Mouse (Mus musculus) ovary, postnatal 14 days (tissue): Measurements from ENCODE around the gene Atxn2.

Experiments
- DNase-seq: peaks from one replicate; pipeline ENCODE4 v3.0.0; 2022; ENCODE audit warnings: low spot score

Atxn2 gene

GRCm38 (mm10) chr5:121817551-121817950, 106.4 kb downstream of the Atxn2 start:
- no peak for DNase-seq

DNA sequence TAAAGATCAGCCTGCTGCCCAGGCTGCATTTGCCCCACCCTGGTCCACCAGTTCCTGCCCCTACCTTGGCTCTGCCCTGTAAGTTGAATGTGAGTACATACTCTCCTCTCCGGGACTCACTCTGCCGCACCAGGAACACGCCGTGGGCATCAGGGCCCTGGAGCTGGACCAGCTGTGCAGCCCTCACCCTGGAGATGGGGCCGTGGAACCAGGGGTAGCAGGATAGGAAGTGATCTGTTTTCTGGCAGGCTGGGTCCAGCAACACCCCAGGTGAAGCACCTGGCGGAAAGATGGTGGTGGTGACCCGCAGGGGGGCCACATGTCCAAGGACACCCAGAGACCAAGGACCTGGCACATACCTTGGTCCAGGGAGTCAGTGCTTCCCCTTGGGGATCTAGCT, 107.3 kb downstream of the Atxn2 start:
- no peak for DNase-seq

- DNase-seq = no peak
These were observed 107.7 kb downstream of the Atxn2 start for GRCm38 (mm10) chr5:121818862-121819261.

GRCm38 (mm10) chr5:121819559-121819958, 108.4 kb downstream of the Atxn2 start:
- no peak for DNase-seq

DNA sequence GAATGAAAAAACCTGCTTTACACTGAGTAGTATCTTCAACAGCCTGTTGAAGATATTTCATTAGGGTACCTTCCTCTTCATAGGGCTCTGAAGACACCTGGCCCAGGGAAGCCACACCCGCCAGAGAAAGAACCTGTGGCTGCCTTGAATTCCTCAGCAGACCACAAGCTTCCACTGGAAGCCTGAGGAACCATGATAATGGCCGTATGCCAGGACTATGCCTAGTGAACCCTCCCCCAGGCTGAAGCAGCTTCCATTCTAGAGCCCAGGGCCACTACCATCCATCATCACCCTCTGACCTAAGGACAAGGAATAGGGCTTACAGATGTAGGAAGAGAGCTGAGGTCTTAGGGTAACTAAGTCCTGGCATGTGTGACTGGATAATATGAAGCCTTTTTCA, 109.0 kb downstream of the Atxn2 start:
- no peak for DNase-seq

DNA sequence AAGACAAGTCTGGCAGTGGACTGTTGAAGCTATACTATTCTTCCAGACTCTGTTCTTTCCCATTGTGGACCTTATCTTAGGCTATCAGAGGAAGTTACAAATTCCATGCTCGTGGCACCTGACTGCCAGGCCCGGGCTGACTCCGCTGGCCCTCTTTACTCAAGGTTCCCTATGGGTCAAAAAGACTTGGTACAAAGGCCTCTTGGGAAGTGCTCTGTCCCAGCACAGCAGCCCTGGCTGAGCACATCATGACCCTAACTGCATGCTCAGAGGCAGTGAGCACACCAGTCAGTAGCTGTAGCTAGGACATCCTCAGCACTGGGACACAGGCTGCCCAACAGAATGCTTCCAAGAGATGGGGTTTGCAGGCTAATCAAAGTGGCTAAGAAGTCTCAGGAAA, 109.5 kb downstream of the Atxn2 start:
- DNase-seq = no peak

DNA sequence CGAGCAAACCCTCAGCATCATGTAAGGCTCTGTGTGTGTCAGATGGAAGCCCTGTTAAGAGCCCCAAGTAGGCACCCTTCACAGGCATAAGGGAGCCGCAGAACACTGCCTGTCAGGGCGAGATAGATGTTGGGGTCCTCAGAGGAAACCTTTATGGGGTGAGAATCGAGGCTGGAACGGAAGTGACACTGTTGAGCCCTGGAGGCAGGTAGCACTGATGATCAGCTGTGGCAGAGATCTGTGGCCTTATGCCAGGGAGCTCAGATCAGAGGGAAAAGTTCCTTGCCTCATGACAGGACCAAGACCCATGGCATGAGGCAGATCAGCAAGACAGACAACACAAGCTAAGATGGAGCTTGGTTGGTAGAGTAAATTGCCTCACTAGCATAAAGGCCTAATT, 110.0 kb downstream of the Atxn2 start:
- DNase-seq = no peak

GRCm38 (mm10) chr5:121821552-121821951, 110.4 kb downstream of the Atxn2 start:
- DNase-seq = no peak

DNA sequence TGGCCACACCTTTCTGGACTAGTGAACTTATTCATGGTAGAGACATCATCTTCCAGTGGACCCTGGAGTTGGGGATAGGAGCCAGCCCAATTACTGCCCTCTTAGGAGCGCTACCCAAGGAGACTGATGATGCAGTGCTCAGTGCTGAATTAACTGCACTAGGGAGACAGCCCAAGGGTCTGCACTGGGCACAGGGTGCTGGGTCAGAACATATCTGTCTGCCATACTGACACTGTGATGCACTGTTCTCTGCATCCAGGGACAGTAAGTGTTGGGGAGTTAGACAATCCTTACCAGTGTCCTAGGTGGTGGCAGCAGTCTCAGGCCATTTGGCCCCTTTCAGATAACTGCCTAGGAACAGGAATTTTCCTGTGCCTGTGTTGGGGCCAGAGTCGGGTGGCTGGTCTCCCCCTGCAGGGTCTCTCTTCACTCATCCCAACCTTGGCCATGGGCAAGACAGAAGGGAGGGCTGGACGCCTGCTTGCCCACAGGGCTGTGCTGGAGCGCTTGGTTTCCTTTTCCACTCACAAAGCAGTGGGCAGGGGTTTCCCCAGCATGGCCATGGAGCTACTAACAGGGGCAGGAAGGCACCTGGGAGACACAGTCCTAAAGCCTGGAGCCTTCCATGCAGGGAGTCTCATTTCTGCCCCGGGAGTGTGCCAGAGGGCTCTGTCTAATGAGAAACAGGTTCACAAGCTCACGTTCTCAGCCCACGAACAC, 111.8 kb downstream of the Atxn2 start:
- DNase-seq = no peak

GRCm38 (mm10) chr5:121823668-121824067, 112.5 kb downstream of the Atxn2 start:
- no peak for DNase-seq

- DNase-seq = no peak
These were observed 113.0 kb downstream of the Atxn2 start for GRCm38 (mm10) chr5:121824121-121824520.

- no peak for DNase-seq
These were observed 114.5 kb downstream of the Atxn2 start for GRCm38 (mm10) chr5:121825606-121826005.

- no peak for DNase-seq
These were observed 116.7 kb downstream of the Atxn2 start for GRCm38 (mm10) chr5:121827876-121828275.

GRCm38 (mm10) chr5:121828491-121829432, 117.6 kb downstream of the Atxn2 start:
- no peak for DNase-seq

- no peak for DNase-seq
These were observed 120.0 kb downstream of the Atxn2 start for GRCm38 (mm10) chr5:121831002-121831601.

GRCm38 (mm10) chr5:121832376-121833155, 121.4 kb downstream of the Atxn2 start:
- DNase-seq = no peak

GRCm38 (mm10) chr5:121833159-121833558, 122.0 kb downstream of the Atxn2 start:
- no peak for DNase-seq

GRCm38 (mm10) chr5:121833572-121834240, 122.6 kb downstream of the Atxn2 start:
- DNase-seq = no peak

GRCm38 (mm10) chr5:121834241-121834606, 123.1 kb downstream of the Atxn2 start:
- no peak for DNase-seq

- no peak for DNase-seq
These were observed 124.0 kb downstream of the Atxn2 start for GRCm38 (mm10) chr5:121834991-121835747.
